Mouse (Mus musculus): ENCODE results near the gene Dnah17.

Dnah17 gene

GRCm38 (mm10) chr11:118085961-118086360 is 44.5 kb downstream of the Dnah17 start:
- DNase-seq (ENCODE audit: low read depth): no peak

- no peak for DNase-seq (ENCODE audit: low read depth)
These were observed 45.3 kb downstream of the Dnah17 start for GRCm38 (mm10) chr11:118085176-118085575.

- DNase-seq (ENCODE audit: low read depth): no peak
These were observed 46.2 kb downstream of the Dnah17 start for GRCm38 (mm10) chr11:118084266-118084665.

GRCm38 (mm10) chr11:118083811-118084210 is 46.6 kb downstream of the Dnah17 start:
- peak; percentile 21 for DNase-seq (ENCODE audit: low read depth)

- no peak for DNase-seq (ENCODE audit: low read depth)
These were observed 48.1 kb downstream of the Dnah17 start for GRCm38 (mm10) chr11:118082294-118082693.

- DNase-seq (ENCODE audit: low read depth): no peak
These were observed 50.7 kb downstream of the Dnah17 start for GRCm38 (mm10) chr11:118079750-118080149.

- no peak for DNase-seq (ENCODE audit: low read depth)
These were observed 53.5 kb downstream of the Dnah17 start for GRCm38 (mm10) chr11:118076929-118077328.

GRCm38 (mm10) chr11:118075035-118075522 is 55.4 kb downstream of the Dnah17 start:
- peak; percentile 43 for DNase-seq (ENCODE audit: low read depth)

GRCm38 (mm10) chr11:118071227-118071912 is 59.1 kb downstream of the Dnah17 start:
- DNase-seq (ENCODE audit: low read depth): no peak

- DNase-seq (ENCODE audit: low read depth): no peak
These were observed 61.6 kb downstream of the Dnah17 start for GRCm38 (mm10) chr11:118068812-118069332.

- DNase-seq (ENCODE audit: low read depth): no peak
These were observed 62.8 kb downstream of the Dnah17 start for GRCm38 (mm10) chr11:118067588-118067987.

GRCm38 (mm10) chr11:118060038-118060437 is 70.4 kb downstream of the Dnah17 start:
- no peak for DNase-seq (ENCODE audit: low read depth)

GRCm38 (mm10) chr11:118058872-118059271 is 71.6 kb downstream of the Dnah17 start:
- no peak for DNase-seq (ENCODE audit: low read depth)

- no peak for DNase-seq (ENCODE audit: low read depth)
These were observed 72.1 kb downstream of the Dnah17 start for GRCm38 (mm10) chr11:118058367-118058766.

- DNase-seq (ENCODE audit: low read depth): no peak
These were observed 80.3 kb downstream of the Dnah17 start for GRCm38 (mm10) chr11:118050174-118050573.

- no peak for DNase-seq (ENCODE audit: low read depth)
These were observed 80.8 kb downstream of the Dnah17 start for GRCm38 (mm10) chr11:118049641-118050040.

GRCm38 (mm10) chr11:118043293-118043907 is 87.0 kb downstream of the Dnah17 start:
- DNase-seq (ENCODE audit: low read depth): no peak

- DNase-seq (ENCODE audit: low read depth): no peak
These were observed 87.6 kb downstream of the Dnah17 start for GRCm38 (mm10) chr11:118042791-118043190.

GRCm38 (mm10) chr11:118035068-118035467 is 95.4 kb downstream of the Dnah17 start:
- no peak for DNase-seq (ENCODE audit: low read depth)

- DNase-seq (ENCODE audit: low read depth): no peak
These were observed 96.0 kb downstream of the Dnah17 start for GRCm38 (mm10) chr11:118034395-118034794.

- DNase-seq (ENCODE audit: low read depth): no peak
These were observed 99.3 kb downstream of the Dnah17 start for GRCm38 (mm10) chr11:118031134-118031533.

GRCm38 (mm10) chr11:118029170-118029569 is 101.3 kb downstream of the Dnah17 start:
- no peak for DNase-seq (ENCODE audit: low read depth)

- DNase-seq (ENCODE audit: low read depth): no peak
These were observed 106.3 kb downstream of the Dnah17 start for GRCm38 (mm10) chr11:118024111-118024510.
